Mouse (Mus musculus) spleen, adult 2 months (tissue): ENCODE data around the gene Npnt. TPM values are rescaled to one million over a fixed set of nuclear protein-coding genes. Genes with fewer than 3 reads are reported as not detected.

ENCODE experiments used
- DNase-seq, 2 experiments: peaks; one replicate each; pipeline versions ENCODE4 v3.0.0 to v3.0.0-alpha.2; 2012 to 2021; ENCODE audit warnings: low spot score in 2 of 2, low read depth in 1 of 2
- H3K27ac ChIP-seq: fragments of 200-500 bp; 2 replicates; pipeline ENCODE4 v1.5.1; 2012; ENCODE audit warnings: low read length, inconsistent platforms; ENCODE audit not compliant: insufficient read depth
- H3K27me3 ChIP-seq: fragments of 200-500 bp; 2 replicates; pipeline ENCODE4 v1.6.1; 2012; ENCODE audit warnings: mild to moderate bottlenecking, moderate library complexity, low read length, inconsistent platforms; ENCODE audit not compliant: control insufficient read depth, insufficient read depth
- H3K36me3 ChIP-seq: fragments of 200-500 bp; 2 replicates; pipeline ENCODE4 v1.6.1; 2012; ENCODE audit warnings: mild to moderate bottlenecking, low read length, inconsistent platforms; ENCODE audit not compliant: control insufficient read depth, insufficient read depth
- H3K4me1 ChIP-seq: fragments of 200-500 bp; 2 replicates; pipeline ENCODE4 v1.6.1; 2011; ENCODE audit warnings: inconsistent platforms; ENCODE audit not compliant: control insufficient read depth, insufficient read depth, insufficient read length
- H3K4me3 ChIP-seq: fragments of 200-500 bp; 2 replicates; pipeline ENCODE4 v1.5.1; 2011; ENCODE audit warnings: mild to moderate bottlenecking, inconsistent platforms; ENCODE audit not compliant: insufficient read depth, insufficient read length; ENCODE audit errors: extremely low read depth
- CTCF ChIP-seq: fragments of 200-500 bp; IDR thresholded peaks from 2 replicates; pipeline ENCODE4 v1.5.1; 2011; ENCODE audit warnings: mild to moderate bottlenecking, inconsistent platforms; ENCODE audit not compliant: insufficient read depth, insufficient read length, insufficient replicate concordance; ENCODE audit errors: extremely low read depth
- POLR2A ChIP-seq: fragments of 200-500 bp; IDR thresholded peaks from 2 replicates; pipeline ENCODE4 v1.6.1; 2011; ENCODE audit warnings: low read depth, low read length, inconsistent platforms
- WGBS: fragments of 180-500 bp; shearing (Covaris S2); methylation state at CpG from one replicate; pipeline ENCODE4 v1.1.7; 2018; 5-methylcytosine and 5-hydroxymethylcytosine counted together
- polyA plus RNA-seq: library from polyadenylated mRNA; depleted of rRNA; stranded (reverse); fragments of >200 nt; gene quantifications from 2 replicates; pipeline ENCODE4 v1.2.3, GENCODE M21; 2012

Gene Npnt
- polyA plus RNA-seq, 1 experiment: 42.8 TPM

DNA sequence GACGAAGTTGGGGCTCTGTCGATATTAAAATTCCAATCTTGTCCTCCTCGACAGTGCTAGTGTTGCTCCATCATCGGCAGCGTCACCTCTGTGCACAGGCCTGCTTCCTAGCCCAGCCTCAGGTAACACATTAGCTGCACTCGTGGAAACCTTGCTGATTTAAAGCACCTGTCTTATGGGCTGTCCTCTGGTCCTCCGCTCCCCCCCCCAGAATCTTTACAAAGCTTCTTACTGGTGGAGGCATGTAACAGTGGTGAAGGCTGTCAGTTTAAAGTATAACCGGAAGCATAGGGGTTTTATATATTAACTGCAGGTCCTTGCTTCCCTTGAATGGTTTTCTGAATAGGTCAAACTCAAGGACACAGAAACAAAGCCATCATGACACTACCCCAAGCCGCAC is 66.8 kb downstream of the Npnt start:
- Histone ChIP-seq H3K4me1 (no peaks in the 10 kb centered on the region), H3K27ac (no peak overlapping the region), H3K4me3 (no peak overlapping the region), H3K27me3 (no peaks in the 10 kb centered on the region), H3K36me3 (no peaks in the 10 kb centered on the region)
- 92% methylated on average over 9 of the region's 9 CpGs for WGBS
- no peak for DNase-seq
- no peak for TF ChIP-seq CTCF
- TF ChIP-seq POLR2A: no peak

DNA sequence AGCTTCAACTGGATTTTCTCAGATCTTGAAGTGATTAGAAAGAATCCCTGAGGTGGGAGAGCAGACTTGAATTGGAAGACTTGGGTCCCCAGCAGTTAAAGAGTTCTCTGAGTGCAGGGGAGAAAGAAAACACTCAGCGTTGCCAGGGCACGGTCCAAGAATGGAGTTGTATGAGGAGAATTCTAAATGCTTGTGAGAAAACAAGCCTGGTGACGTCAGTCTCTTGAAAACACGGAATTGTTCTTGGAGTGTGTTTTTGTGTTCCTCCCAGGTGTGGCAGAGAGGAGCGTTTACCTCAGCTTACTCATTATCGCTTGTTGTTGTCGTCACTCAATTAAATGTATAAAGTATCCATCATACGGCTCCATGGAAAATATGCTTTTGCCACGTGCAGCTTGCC is 69.3 kb downstream of the Npnt start:
- no peaks in the 10 kb centered on the region for H3K4me1 ChIP-seq
- TF ChIP-seq CTCF: no peak
- no peak for TF ChIP-seq POLR2A
- DNase-seq: no peak
- no peak overlapping the region for H3K27ac ChIP-seq
- 93% methylated on average over 9 of the region's 9 CpGs for WGBS
- no peaks in the 10 kb centered on the region for H3K36me3 ChIP-seq
- H3K27me3 ChIP-seq: no peaks in the 10 kb centered on the region
- no peak overlapping the region for H3K4me3 ChIP-seq

DNA sequence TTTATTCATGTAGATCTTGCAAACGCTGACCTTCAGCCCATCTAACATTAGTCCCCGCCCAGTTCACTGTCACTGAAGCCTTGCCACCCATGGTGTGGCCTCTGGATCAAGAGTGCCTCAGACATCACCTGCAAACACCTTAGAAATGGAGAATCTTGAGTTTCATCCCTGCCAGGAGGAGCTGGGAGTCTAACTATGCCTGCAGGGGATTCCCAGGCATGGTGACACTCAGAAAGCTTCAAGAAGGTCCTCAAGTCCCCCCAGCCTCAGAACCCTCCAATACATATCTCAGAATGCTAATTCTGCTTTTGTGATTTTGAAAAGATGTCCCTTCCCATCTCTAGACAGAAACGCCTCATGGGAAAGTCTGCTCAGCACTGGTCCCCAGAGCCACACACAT is 69.7 kb downstream of the Npnt start:
- Histone ChIP-seq H3K4me3 (no peak overlapping the region), H3K4me1 (no peaks in the 10 kb centered on the region), H3K27me3 (no peaks in the 10 kb centered on the region), H3K36me3 (no peaks in the 10 kb centered on the region), H3K27ac (no peak overlapping the region)
- WGBS: 89% methylated on average over 3 of the region's 3 CpGs
- TF ChIP-seq CTCF (no peak), POLR2A (no peak)
- no peak for DNase-seq

DNA sequence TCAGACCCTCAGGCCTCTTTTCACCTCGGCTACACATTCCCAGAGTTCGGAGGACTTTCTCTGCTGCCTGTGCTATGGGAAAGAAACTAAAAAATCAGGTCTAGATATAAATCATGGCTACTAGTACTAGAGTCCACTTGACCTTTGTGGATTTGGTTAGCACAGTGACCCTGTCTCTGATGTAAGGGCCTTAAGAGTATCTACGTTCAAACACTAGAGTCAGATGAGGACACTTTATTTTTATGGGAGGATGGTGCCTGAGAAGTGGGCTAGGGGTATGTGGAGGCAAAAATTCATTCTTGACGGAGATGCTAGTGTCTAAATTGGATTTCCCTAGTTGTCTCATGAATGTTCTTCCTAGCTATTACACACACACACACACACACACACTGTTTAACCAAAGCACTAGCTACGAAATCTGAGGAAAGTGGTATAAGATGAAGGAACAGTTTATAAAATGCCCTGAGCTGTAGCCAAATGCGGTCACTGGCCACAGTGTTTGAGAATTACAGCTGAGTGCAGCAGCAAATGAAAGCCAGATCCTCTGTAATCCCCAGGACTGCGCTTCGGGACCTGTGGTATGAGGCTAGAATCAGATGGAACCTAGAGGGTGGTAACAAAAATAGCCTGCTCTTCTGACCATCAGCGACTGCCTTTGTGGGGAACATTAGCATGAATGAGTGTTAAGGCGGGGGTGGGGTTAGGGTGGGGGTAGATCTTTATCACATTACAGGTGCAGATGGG is 73.0 kb downstream of the Npnt start:
- TF ChIP-seq CTCF: no peak
- TF ChIP-seq POLR2A: no peak
- Histone ChIP-seq H3K27me3 (no peaks in the 10 kb centered on the region), H3K4me1 (no peaks in the 10 kb centered on the region), H3K4me3 (no peak overlapping the region), H3K27ac (no peak overlapping the region), H3K36me3 (no peaks in the 10 kb centered on the region)
- DNase-seq: no peak
- 85% methylated on average over 10 of the region's 10 CpGs for WGBS

DNA sequence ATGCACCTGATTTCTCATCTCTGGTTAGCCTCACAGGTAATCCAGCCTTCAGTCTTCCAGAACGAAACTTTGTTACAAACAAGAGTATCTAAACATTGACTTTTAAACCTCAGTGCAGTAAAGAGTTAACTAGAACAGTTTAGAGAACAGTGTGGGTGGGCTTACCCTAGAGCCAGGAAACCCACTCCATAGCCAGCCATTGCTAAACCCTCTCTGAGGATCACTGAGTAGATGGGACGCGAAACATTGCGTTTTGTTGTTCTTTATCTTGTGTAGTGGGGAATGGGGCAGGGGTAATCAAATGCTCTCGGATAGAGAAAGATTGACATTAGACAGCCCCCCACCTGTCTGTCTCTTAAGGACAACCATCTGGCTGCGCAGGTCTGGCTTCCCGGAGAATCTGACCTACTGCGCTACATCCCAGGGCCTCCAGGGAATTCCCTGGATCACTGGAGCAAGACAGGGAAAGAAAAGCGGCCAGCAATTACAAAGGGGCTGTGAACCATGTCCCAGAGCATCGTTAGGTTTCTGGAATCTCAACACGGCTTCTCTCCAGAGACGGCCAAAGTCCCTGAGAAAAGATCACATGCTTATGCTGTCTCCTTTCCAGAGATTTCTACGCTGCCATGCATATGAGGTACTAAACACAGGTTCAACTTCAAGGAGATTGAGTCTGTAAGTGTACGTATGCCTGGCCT is 73.9 kb downstream of the Npnt start:
- Histone ChIP-seq H3K4me1 (no peaks in the 10 kb centered on the region), H3K27ac (no peak overlapping the region), H3K27me3 (no peaks in the 10 kb centered on the region), H3K36me3 (no peaks in the 10 kb centered on the region), H3K4me3 (no peak overlapping the region)
- 91% methylated on average over 14 of the region's 14 CpGs for WGBS
- DNase-seq: no peak
- TF ChIP-seq POLR2A (no peak), CTCF (no peak)

DNA sequence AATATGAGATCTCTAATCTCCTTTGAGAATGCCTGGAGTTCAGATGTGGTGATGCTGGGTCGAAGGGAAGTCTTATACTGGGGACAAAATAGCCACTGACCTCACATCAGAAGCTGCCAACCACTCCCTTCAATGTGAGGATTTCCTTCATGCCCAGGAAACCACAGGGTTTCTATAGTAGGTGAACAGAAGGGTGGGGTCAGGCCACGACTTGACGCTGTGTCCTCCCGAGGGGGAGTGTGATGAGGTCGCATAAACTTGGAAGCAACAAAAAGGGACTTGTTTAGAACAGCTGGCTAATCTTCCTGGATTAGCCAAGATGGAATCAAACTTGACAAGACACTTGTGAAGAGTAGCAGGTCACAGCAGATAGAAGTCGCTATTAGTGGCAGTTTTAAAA is 76.8 kb downstream of the Npnt start:
- H3K27ac ChIP-seq: no peak overlapping the region
- H3K4me1 ChIP-seq: no peaks in the 10 kb centered on the region
- WGBS: 32% methylated on average over 6 of the region's 6 CpGs
- H3K36me3 ChIP-seq: no peaks in the 10 kb centered on the region
- H3K4me3 ChIP-seq: no peak overlapping the region
- DNase-seq: no peak
- H3K27me3 ChIP-seq: no peaks in the 10 kb centered on the region
- TF ChIP-seq CTCF: no peak
- no peak for TF ChIP-seq POLR2A

DNA sequence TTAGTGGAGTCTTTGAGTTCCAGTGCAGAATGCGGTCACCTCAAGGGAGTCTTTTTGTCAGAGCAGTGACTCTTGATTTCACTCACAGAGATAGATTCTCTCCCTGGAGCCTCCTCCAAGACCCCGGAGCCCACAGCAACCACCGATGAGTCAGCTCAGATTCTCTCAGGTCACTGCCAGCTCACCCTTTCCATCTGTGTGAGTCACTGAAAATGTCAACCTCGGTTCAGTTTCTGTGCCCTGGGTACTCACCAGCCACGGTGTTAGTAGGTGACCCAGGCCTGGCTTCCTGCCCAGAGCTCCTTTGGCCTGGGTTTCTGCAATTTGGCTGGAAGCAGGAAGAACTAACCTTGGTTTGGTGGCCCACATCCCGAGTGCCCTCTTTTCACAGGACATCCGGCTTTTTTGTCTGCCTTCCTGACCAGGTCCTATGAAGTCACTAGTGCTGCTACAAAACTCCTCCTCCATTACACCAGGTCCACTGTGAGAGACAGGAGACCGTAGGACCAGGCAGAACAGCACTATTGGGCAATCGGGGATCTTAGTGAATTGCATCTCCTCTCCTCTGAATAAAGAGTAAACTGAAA is 78.7 kb downstream of the Npnt start:
- H3K4me3 ChIP-seq: no peak overlapping the region
- no peaks in the 10 kb centered on the region for H3K36me3 ChIP-seq
- no peak overlapping the region for H3K27ac ChIP-seq
- WGBS: 51% methylated on average over 9 of the region's 9 CpGs
- H3K27me3 ChIP-seq: no peaks in the 10 kb centered on the region
- DNase-seq: no peak
- TF ChIP-seq POLR2A (no peak), CTCF (no peak)
- H3K4me1 ChIP-seq: no peaks in the 10 kb centered on the region
